Mouse (Mus musculus) liver, postnatal 0 days (tissue): Measurements from ENCODE around the gene Zdhhc21.

Experiments used
- CTCF ChIP-seq: sonication (generic); IDR thresholded peaks from 2 replicates; pipeline ENCODE4 v1.5.1; 2016; ENCODE audit warnings: antibody characterized with exemption, low read depth
- EP300 ChIP-seq: IDR thresholded peaks from 2 replicates; pipeline ENCODE4 v1.6.1; 2016; ENCODE audit warnings: antibody characterized with exemption, low read depth, mild to moderate bottlenecking

- TF ChIP-seq CTCF, result no peak
- TF ChIP-seq EP300, result no peak
Measured at GRCm38 (mm10) chr4:82756295-82756626, 103.5 kb downstream of the Zdhhc21 start.
